Mouse (Mus musculus) lung, embryonic 14.5 days (tissue): ENCODE measurements around the gene Hdac4. TPM values are rescaled to one million over a fixed set of nuclear protein-coding genes. Genes with fewer than 3 reads are reported as not detected.

Experiments used
- ATAC-seq: fragments of 200-750 bp; cut with Nextera tagmentation; 2 replicates; pipeline ENCODE4 v1.8.0; 2017; ENCODE audit warnings: mild to moderate bottlenecking, moderate TSS enrichment, moderate library complexity; ENCODE audit not compliant: insufficient read depth
- DNase-seq: peaks from one replicate; pipeline ENCODE4 v3.0.0-alpha.2; 2015
- H3K27ac ChIP-seq: fragments of 300-500 bp; sonication (generic); 2 replicates; pipeline ENCODE4 v1.5.1; 2014; ENCODE audit warnings: low read depth, mild to moderate bottlenecking, moderate library complexity
- H3K27me3 ChIP-seq: fragments of 300-500 bp; sonication (generic); 2 replicates; pipeline ENCODE4 v1.6.1; 2014; ENCODE audit warnings: low read length, control low read depth; ENCODE audit not compliant: insufficient read depth
- H3K36me3 ChIP-seq: fragments of 300-500 bp; sonication (generic); 2 replicates; pipeline ENCODE4 v1.6.1; 2014; ENCODE audit warnings: control low read depth; ENCODE audit not compliant: insufficient read depth
- H3K4me1 ChIP-seq: fragments of 300-500 bp; sonication (generic); 2 replicates; pipeline ENCODE4 v1.6.1; 2014; ENCODE audit warnings: antibody characterized with exemption, control low read depth; ENCODE audit not compliant: insufficient read depth
- H3K4me2 ChIP-seq: fragments of 300-500 bp; sonication (generic); 2 replicates; pipeline ENCODE4 v1.6.1; 2014; ENCODE audit warnings: mild to moderate bottlenecking
- H3K4me3 ChIP-seq: fragments of 300-500 bp; sonication (generic); 2 replicates; pipeline ENCODE4 v1.5.1; 2014; ENCODE audit warnings: low read depth, low read length
- H3K9ac ChIP-seq: fragments of 300-500 bp; sonication (generic); 2 replicates; pipeline ENCODE4 v1.6.1; 2014
- H3K9me3 ChIP-seq: fragments of 300-500 bp; sonication (generic); 2 replicates; pipeline ENCODE4 v1.6.1; 2016; ENCODE audit warnings: low read depth, low read length, control low read depth
- CTCF ChIP-seq: IDR thresholded peaks from 2 replicates; pipeline ENCODE4 v1.5.1; 2016; ENCODE audit warnings: antibody characterized with exemption, low read depth
- WGBS: fragments of 180-500 bp; shearing (Covaris S2); extraction: QIAGEN DNeasy Blood & Tissue Kit; methylation state at CpG from one replicate; pipeline ENCODE4 v1.1.7; 2014; 5-methylcytosine and 5-hydroxymethylcytosine counted together
- polyA plus RNA-seq: library from polyadenylated mRNA; unstranded; fragments of >200 nt; fragmentation: Nextera tagmentation; extraction: Ambion mirVana; gene quantifications from 2 replicates; pipeline ENCODE4 v1.2.1, GENCODE M21; 2014

The Hdac4 gene
- polyA plus RNA-seq, 1 experiment from 2014 or later = 20.2 TPM

- ATAC-seq (no peak), DNase-seq (no peak)
- Histone ChIP-seq H3K9me3 (no peaks in the 10 kb centered on the region), H3K4me1 (no peaks in the 10 kb centered on the region), H3K27ac (no peak overlapping the region), H3K9ac (no peak overlapping the region), H3K4me2 (no peak overlapping the region), H3K4me3 (no peak overlapping the region), H3K36me3 (no peaks in the 10 kb centered on the region), H3K27me3 (no peaks in the 10 kb centered on the region)
- 82% methylated on average over 4 of the region's 4 CpGs for WGBS
- TF ChIP-seq CTCF = no peak
Observed at GRCm38 (mm10) chr1:92086841-92087240, 108.7 kb downstream of the Hdac4 start.

GRCm38 (mm10) chr1:92086277-92086813, 109.2 kb downstream of the Hdac4 start:
- Histone ChIP-seq H3K4me1 (no peaks in the 10 kb centered on the region), H3K27me3 (no peaks in the 10 kb centered on the region), H3K36me3 (no peaks in the 10 kb centered on the region), H3K27ac (no peak overlapping the region), H3K9ac (no peak overlapping the region), H3K4me2 (no peak overlapping the region), H3K4me3 (no peak overlapping the region), H3K9me3 (no peaks in the 10 kb centered on the region)
- no peak for TF ChIP-seq CTCF
- DNase-seq = peak; percentile 20
- ATAC-seq = no peak
- WGBS = 8% methylated on average over 1 of the region's 1 CpGs

GRCm38 (mm10) chr1:92084738-92085137, 110.8 kb downstream of the Hdac4 start:
- 98% methylated on average over 2 of the region's 2 CpGs for WGBS
- no peak for DNase-seq
- Histone ChIP-seq H3K27ac (no peak overlapping the region), H3K36me3 (no peaks in the 10 kb centered on the region), H3K9ac (no peak overlapping the region), H3K4me1 (no peaks in the 10 kb centered on the region), H3K9me3 (no peaks in the 10 kb centered on the region), H3K4me3 (no peak overlapping the region), H3K4me2 (no peak overlapping the region), H3K27me3 (no peaks in the 10 kb centered on the region)
- no peak for TF ChIP-seq CTCF
- no peak for ATAC-seq

- no peaks in the 10 kb centered on the region for H3K4me1 ChIP-seq
- no peak for ATAC-seq
- DNase-seq = no peak
- no peak overlapping the region for H3K4me2 ChIP-seq
- no peak overlapping the region for H3K4me3 ChIP-seq
- no peak overlapping the region for H3K27ac ChIP-seq
- 31% methylated on average over 3 of the region's 3 CpGs for WGBS
- H3K9me3 ChIP-seq = no peaks in the 10 kb centered on the region
- no peak for TF ChIP-seq CTCF
- no peaks in the 10 kb centered on the region for H3K36me3 ChIP-seq
- H3K27me3 ChIP-seq = no peaks in the 10 kb centered on the region
- no peak overlapping the region for H3K9ac ChIP-seq
Observed at GRCm38 (mm10) chr1:92084004-92084403, 111.5 kb downstream of the Hdac4 start.

GRCm38 (mm10) chr1:92082837-92083541, 112.5 kb downstream of the Hdac4 start:
- WGBS = 71% methylated on average over 6 of the region's 6 CpGs
- H3K9ac ChIP-seq = no peak overlapping the region

GRCm38 (mm10) chr1:92082156-92082836, 113.2 kb downstream of the Hdac4 start:
- no peak for TF ChIP-seq CTCF
- Histone ChIP-seq H3K27ac (no peak overlapping the region), H3K27me3 (no peaks in the 10 kb centered on the region), H3K9ac (no peak overlapping the region), H3K4me2 (no peak overlapping the region), H3K4me1 (no peaks in the 10 kb centered on the region), H3K9me3 (no peaks in the 10 kb centered on the region), H3K36me3 (no peaks in the 10 kb centered on the region), H3K4me3 (no peak overlapping the region)
- WGBS = 90% methylated on average over 10 of the region's 10 CpGs
- ATAC-seq = no peak
- DNase-seq = no peak

More at GRCm38 (mm10) chr1:92082837-92083541, 112.5 kb downstream of the Hdac4 start:
- Histone ChIP-seq H3K4me3 (no peak overlapping the region), H3K4me1 (no peaks in the 10 kb centered on the region), H3K27ac (no peak overlapping the region), H3K27me3 (no peaks in the 10 kb centered on the region), H3K9me3 (no peaks in the 10 kb centered on the region), H3K4me2 (no peak overlapping the region), H3K36me3 (no peaks in the 10 kb centered on the region)
- DNase-seq (no peak), ATAC-seq (no peak)
- no peak for TF ChIP-seq CTCF

GRCm38 (mm10) chr1:92079982-92080537, 115.4 kb downstream of the Hdac4 start:
- no peak overlapping the region for H3K27ac ChIP-seq
- DNase-seq (peak; percentile 38), ATAC-seq (no peak)
- no peaks in the 10 kb centered on the region for H3K9me3 ChIP-seq
- H3K27me3 ChIP-seq = no peaks in the 10 kb centered on the region
- no peaks in the 10 kb centered on the region for H3K4me1 ChIP-seq
- no peaks in the 10 kb centered on the region for H3K36me3 ChIP-seq
- no peak overlapping the region for H3K4me2 ChIP-seq
- 77% methylated on average over 11 of the region's 11 CpGs for WGBS
- TF ChIP-seq CTCF = no peak
- no peak overlapping the region for H3K9ac ChIP-seq
- H3K4me3 ChIP-seq = no peak overlapping the region
